Mouse (Mus musculus) erythroblast, adult 5-6 weeks (primary cell): Measurements from ENCODE around the gene Smc1b. TPM values are rescaled to one million over a fixed set of nuclear protein-coding genes. Genes with fewer than 3 reads are reported as not detected.
A peak's percentile ranks its signal among the peaks of the same experiment; 100 is the strongest.
"Not testable (repeated sequence)": the region's sequence is repeated elsewhere in the genome, so short reads cannot be mapped to it uniquely, and the experiment has no call there.

ENCODE experiments used
- ATAC-seq: replicated peaks from 2 replicates; pipeline ENCODE4 v1.8.0; 2016; ENCODE audit warnings: moderate number of reproducible peaks, mild to moderate bottlenecking, moderate TSS enrichment, inconsistent platforms; ENCODE audit not compliant: poor library complexity, low FRiP score, severe bottlenecking
- total RNA-seq, 2 experiments: library from RNA; stranded (forward) in 1 of 2; stranded (reverse) in 1 of 2; fragments of 150-400 nt in 1 of 2; fragments of 200-764, 138-1000 nt in 1 of 2; gene quantifications; 2 replicates each; pipeline versions ENCODE4 v1.2.3 to v1.2.4; 2015 to 2017; ENCODE audit warnings: low replicate concordance in 2 of 2

Smc1b gene
- total RNA-seq, 2 experiments from 2014 or later = not detected

DNA sequence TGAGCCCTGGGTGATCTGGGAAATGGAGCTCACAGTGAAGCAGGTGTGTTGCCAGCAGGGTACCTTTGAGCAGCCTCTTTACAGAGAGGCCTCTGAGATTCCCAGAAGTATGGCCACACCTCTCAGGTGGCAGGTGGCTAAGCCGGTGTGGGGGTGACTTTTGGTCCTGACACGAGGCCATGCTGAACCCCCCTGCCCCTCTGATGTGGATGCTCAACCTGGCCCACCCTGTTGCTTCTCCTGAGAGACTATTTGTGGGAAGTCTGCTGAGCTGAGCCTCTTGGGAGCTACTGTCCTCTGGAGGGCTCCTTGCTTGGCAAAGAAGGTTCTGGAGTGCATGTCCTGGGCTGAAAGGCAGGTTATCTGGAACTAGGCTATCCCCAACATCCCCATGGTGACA lies 10.7 kb upstream of the Smc1b start:
- no peak for ATAC-seq

DNA sequence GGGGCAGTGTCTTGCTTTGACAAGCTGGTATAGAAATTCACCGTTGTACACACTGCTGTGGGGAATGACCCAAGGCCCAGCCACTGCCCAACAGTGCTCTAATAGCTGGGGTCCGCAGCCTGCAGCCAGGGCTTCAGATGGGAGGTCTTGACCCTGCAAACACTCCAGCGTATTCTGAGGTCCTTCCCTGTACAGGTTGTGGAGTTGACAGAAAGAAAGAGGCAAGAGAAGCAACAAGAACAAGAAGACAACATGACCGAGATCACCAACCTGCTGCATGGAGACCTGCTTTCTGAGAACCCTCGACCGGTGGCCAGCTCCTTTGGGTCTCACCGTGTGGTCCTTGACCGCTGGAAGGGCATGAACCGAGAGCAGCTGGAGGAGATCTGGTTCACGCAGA lies 9.5 kb upstream of the Smc1b start:
- no peak for ATAC-seq

DNA sequence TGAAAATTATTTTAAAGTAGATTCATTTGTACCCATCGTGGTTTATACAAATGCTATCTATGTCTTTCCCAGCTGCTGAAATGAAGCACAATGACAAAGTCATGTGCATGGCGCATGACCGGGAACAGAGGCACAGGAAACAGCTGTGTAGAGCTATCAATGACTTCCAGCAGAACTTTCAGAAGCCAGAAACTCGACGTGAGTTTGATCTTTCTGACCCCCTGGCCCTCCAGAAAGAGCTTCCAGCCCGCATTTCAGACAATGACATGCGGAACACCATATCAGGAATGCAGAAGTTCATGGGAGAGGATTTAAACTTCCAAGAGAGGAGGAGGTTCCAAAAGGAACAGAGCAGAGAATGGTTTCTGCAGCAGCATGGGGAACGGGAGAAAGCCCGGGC lies 3.4 kb upstream of the Smc1b start:
- no peak for ATAC-seq

DNA sequence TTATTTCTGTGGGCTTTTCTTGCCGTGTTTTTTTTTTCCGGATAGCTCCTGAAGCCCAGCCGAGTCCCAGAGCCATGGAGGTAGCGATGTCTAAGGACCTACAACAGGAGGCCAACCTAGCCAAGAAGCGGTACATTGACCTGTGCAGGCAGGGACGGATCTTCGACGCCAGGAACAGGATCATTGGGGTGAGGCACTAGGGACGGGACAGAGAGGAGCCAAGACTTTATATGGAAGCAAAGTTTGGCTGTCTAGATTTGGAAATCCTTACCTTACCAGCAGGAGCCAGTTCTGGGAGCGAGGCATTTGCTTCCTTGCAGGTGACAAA lies 393 bp upstream of the Smc1b start:
- no peak for ATAC-seq

DNA sequence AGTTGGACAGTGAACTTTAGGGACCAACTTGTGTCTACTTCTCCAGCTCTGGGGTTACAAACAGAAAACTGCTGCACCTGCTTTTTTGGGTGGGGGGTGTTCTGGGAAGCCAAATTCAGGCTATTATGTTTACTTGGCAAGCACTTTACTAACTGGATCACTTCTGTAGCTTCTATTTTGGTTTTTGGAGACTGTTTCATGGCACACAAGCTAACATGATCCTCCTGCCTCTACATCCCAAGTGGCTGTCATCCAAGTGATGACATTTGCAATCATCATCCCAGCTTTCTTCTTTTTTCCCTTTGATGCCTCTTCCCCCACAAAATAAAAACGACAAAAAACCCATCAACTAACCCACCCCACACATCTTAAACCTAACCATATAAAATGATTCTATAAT lies 46.1 kb downstream of the Smc1b start:
- no peak for ATAC-seq

DNA sequence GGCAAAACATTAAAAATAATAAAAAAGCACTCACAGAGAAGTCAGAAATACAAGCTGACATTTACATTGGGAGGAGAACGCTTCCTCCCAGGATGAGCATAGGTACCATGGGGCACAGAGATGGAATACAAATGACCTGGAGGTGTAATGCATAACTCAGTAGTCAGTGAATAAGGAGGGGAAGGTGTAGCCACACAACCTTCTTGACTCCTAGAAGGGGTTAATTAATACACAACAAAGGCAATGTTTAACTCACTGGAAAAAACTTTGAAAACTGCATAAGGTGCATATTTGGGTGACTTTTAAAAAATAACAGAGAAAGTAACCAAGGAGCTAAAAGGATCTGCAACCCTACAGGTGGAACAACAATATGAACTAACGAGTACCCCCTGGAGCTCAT lies 59.1 kb downstream of the Smc1b start:
- ATAC-seq = no peak

DNA sequence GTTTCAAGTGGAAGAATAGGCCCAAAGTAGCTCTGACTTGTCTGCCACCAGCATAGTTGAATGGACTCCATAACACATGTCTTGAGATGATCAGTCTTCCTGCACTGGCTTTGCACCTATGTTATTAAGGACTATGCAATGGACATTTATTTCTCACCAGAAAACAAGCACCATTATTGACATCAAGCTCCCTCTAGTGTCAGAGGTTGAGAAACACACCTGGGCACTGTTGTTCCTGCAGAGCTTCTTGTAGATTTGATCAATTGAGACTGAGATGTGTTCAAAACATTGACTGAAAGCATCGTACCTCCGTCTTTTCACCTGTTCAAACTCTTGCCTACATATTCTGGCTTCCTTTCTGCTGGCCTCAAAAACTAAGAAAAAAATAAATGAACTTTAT lies 61.2 kb downstream of the Smc1b start:
- ATAC-seq = no peak

DNA sequence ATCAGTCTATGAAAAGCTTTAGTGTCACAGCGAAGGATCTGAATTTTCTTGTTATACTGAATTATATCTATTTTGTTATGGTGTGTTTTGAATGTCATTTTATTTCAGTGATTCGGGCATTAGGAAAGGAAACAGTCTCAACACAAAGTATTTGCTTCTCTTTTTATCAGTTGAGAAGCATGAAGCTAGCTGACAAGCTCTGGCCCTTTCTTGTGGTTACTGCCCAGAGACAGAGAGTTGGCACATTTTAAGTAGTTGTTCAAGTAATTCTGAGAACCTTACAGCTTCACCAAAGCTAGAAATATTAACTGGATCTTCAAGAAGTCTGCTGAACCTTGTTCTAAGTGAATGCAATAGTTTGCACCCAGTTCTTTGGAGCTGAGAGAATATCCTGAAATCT lies 68.3 kb downstream of the Smc1b start:
- ATAC-seq = no peak

DNA sequence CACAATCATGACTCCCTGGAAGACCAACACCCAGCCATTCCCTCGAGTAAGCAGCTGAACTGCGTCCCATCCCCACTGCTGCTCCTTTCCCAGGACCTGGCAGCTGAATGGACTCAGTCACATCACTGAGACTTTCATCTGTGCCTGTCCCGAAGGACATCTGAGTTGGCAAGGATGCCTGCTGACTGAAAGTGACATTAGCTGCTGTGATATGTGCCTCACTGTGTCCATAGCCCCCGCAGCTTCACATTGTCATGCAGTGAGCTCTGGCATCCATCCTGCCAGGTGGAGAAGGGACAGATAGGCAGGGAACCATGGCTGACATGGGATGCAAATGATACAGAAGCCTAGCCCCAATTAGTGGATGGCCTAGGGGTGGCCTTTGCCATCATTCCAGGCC lies 76.6 kb downstream of the Smc1b start:
- ATAC-seq = no peak

DNA sequence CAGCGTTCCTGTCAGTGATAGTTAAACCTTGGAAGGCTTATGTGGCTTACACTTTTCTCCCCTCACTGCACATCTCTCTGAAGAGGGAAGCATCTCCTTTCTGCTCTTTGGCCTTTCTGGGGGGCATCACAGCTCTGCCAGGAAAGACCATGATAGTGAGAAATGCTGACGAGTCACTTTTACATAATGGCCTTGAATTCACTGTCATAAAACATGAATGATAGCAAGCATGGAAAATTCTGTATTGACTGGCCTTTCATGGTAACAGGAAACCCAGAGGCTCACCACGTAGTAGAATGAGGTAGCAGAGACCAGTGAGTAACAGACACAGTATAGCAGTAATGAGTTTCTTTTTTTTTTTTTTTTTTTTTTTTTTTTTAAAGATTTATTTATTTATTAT lies 77.7 kb downstream of the Smc1b start:
- no peak for ATAC-seq

DNA sequence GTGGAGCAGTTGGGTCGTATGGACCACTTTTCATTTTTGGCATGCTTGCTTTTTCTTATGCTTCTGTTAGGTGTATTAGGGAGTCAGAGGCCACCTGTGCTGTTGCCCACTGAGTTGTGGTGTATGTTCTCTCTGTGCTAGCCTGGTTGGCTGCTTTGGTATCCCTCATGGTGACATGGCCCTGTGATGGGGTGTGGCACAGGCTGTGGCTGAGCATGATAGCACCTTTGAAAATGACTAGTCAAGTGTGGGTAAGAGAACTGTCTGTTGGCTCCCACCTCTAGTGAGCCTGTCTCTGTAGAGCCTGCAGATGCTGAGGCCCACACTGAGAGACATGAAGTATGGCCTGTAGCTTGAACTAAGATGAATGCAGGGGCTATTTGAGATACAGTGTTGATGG lies 82.0 kb downstream of the Smc1b start:
- peak; percentile 58 for ATAC-seq

DNA sequence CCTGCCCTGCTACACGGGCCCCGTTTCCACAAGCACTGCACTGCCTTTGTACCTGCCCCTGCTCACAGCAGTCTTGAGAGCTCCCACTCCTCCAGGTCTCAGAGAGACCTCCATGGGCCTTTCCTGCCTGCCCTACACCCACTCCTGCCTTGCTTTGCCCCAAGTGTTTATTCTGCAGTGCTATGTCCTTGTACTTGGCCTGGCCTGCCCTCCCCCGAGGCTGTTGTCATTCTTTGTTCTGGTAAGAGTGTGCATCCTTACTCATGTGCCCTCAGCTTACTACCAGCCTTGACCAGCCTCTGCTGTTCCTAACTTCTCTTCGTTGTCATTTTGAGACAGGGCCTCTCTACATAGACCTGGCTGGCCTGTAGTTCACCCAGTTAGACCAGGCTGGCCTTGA lies 83.9 kb downstream of the Smc1b start:
- no peak for ATAC-seq

DNA sequence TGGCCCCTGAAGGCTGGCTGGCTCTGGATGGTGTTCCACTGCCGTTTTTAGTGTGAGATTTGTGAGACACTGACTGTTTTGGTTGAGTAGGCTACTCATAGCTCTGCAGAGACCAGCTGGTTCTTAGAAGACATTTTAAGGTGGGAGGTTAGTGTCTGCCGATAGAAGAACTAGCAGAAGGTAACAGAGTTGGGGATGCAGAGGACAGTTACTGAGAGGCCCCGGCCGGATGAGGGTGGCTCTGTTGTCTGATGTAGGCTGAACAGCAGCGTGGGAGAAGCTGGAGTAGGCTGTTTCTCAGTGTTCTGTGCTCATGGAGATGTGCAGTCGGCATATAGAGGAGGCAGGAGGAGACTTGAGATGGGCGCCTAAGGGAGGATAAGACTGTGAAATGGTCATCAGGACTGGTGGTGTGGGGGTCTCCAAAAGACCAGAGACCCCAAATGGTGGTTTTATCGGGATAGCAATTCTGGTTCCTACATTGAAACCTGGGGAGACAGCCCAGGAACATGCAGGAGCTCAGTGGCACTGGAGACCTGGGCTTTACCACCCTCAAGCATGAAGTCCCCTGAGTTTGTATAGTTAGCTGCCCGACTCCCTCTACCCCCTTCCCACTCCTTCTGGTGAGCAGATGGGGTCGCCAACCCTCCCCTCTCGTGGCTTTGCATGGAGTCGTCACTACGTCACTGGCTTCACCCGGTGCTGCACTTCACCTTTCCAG lies 85.4 kb downstream of the Smc1b start:
- no peak for ATAC-seq

DNA sequence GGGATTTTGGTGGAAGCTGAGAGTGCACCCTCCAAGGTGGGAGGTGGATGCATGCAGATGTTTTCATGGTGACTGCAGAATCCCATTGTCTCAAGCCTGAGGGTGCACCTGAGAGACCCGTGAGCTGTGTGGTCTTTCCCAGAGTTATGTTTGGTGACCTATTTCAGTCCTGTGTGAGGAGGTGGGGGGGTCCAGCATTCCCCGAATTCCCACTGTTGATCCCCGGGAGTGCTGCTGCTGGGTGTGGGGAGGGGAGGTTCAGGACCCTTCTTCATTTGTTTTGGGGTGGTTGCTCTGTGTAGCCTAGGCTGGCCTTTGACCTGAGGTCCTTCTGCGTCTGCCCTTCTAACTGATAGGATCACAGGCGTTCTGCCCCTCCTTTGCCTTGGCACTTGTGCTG lies 88.0 kb downstream of the Smc1b start:
- ATAC-seq = no peak

DNA sequence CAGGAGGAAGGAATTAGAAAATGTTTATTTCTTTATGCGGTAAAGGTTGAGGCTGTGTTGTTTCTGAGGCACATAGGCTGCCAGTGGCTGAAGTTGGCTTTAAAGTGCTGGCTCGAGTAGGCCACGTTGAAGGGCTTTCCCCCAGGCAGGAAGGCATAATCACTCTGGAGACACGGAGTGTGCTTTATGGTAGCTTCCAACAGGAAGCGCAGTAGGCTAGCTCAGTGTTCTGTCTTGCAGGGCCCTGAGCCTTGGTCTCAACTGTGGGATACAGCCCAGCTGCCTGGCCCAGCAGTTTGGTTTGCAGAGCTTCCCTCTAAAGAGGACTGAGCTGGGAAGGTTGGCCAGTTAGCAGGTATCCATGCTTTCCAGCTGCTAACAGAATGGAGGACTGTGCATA lies 88.6 kb downstream of the Smc1b start:
- no peak for ATAC-seq

DNA sequence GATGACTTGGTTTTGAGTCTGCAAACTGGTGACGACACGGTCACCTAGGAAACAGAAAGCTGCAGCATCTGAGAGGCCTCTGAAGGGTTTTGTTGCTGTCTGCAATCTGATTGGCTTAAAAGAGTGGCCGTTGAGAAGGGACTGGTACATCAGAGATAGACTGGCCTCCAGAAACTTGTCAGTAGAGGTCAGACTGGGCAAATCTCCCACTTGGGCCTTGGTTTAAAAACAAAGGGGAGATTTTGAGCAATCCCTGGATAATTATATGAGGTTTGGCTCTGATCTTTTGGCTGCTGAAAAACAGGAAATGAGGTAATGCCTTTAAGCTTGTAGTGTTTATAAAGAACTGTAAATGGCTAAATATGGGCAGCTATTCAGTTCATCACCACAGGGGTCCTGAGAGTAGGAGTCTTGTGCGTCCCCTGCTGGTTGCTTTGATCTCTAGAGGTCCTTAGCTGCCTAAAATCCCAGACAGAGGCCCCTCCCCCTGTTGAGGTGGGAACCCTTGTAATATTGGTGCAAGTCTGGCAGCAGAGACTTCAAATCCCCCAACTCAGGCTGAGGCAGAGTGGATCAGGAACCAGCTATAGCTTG lies 89.3 kb downstream of the Smc1b start:
- ATAC-seq = no peak

DNA sequence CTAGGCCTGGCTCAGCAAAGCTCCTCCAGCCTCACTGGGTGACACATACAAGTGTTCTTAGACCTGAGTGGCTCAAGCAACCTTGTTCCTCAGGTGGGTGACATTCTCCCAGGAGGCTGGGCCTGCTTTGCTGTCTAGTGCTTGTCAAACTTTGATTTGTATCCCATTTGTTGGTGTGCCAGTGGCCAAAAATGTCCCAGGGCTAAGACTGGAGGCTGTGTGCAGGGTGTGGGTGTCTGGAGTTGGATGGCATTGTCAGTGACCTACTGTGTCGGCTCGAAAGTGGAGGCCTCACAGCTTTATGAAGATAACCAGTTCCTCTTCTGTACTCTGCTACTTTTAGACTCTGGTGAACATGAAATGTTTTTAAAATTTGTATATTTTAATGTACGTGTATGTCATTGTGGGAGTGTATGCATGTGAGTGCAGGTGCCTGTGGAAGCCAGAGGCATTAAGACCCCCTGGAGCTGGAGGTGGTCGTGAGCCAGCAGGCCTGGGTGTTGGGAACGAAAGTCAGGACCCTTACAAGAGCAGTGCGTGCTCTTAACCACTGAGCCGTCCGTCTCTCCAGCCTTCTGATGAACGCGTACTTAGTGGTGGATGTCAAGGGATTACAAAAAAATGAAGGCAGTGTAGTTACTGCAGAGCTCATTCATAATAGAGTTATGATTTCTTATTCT lies 90.1 kb downstream of the Smc1b start:
- ATAC-seq = no peak

DNA sequence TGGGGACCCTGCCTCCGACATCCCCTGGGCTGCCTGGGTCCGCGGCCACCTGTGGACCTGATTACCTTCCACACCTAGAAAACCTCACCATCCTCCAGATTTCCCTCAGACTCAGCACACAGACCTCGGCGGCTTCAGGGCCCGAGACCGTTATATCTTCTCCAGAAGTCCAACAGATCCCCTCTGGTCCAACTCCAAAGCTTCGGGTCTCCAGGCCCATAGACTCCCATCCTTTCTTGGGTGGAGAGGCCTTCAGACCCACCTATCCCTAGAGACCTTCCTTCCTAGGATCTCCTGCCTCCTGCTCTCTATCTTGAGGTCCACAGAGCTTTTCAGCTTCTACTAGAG lies 94.4 kb downstream of the Smc1b start:
- no peak for ATAC-seq

DNA sequence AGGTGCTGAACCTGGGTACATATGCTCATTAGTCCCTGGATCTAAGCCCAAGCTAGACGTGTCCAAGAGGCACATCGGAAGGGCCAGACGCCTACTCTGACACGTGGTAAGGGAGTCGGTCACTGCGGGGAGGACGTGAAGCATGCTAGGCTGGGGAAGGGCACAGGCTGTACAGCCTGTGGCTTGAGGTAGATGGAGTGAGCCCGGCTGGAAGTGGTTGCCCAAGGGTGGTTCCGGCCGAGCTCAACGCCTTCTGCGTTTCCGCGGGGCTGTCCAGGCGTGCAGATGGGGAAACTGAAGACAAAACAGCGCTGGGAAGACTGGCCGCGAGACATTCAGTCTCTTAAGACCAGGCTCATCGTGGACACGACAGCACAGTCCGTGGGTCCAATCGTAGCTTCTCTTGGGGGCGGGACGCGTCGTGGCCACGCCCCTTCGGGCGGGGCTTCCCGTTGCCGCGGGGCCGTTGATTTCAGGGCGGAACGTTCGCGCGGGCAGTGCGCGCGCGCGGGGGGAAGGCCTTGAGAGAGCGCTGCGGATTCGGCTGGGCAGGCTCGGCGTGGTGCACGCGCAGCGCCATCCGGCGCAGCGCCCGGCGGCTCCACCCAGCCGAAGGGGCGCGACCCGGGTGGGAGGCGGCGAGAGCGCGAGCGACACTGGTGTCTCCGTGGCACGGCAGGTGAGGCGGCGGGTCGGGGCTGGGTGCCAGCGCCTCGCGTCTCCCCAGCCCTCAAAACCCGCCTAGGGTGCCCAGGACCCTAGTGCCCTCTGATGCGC lies 95.0 kb downstream of the Smc1b start:
- ATAC-seq = peak; percentile 94

DNA sequence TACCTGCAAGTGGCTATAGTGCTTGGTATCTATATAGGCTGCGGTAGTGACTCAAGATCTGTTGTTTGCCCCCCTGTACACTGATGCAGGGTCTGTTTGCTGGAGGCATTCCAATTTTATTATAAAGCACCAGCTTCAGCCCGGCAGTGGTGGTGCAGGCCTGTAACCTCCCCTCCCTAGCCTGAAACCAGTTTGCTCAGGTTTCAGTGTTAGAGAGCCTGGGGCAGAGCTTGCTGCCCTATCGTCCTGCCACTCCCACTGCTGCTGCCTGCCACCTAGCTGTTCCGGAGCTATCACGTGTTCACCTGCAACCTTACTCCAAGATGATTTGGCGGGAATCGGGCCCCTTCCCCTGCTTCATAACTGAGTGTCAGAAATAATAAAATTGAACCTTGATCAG lies 97.8 kb downstream of the Smc1b start:
- not testable (repeated sequence) for ATAC-seq

DNA sequence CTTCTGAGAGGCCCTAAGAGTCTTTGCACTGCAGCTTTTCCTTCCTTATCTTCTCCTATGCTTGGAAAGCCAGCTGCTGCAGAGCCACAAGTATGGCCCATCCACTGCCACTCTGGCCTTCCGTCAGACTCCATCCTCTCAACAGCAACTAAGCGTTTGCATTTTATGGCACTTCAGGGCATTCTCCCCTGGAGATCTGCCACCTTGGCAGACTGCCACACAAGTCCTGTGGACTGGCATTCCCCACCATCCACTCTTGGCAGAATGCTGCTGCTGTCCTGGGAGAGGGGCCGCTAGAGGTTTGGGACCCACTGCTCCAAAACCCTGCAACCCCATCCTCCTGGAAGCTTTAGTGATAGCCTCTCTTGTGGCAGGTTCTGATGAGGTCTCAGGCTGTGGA lies 99.9 kb downstream of the Smc1b start:
- no peak for ATAC-seq
